Mouse (Mus musculus) midbrain, embryonic 10.5 days (tissue): ENCODE measurements around the gene Flrt3. TPM values are rescaled to one million over a fixed set of nuclear protein-coding genes. Genes with fewer than 3 reads are reported as not detected.

Experiments
- DNase-seq: peaks from one replicate; pipeline ENCODE4 v3.0.0-alpha.2; 2017; ENCODE audit warnings: low spot score
- H3K27ac ChIP-seq: fragments of 300-500 bp; sonication (generic); replicated peaks from 2 replicates; pipeline ENCODE4 v1.5.1; 2016; ENCODE audit warnings: mild to moderate bottlenecking
- H3K27me3 ChIP-seq: fragments of 300-500 bp; sonication (generic); 2 replicates; pipeline ENCODE4 v1.6.1; 2016; ENCODE audit warnings: low read depth, mild to moderate bottlenecking; ENCODE audit not compliant: poor library complexity, severe bottlenecking
- H3K36me3 ChIP-seq: fragments of 300-500 bp; sonication (generic); 2 replicates; pipeline ENCODE4 v1.6.1; 2016; ENCODE audit warnings: mild to moderate bottlenecking, moderate library complexity
- H3K4me1 ChIP-seq: fragments of 300-500 bp; sonication (generic); 2 replicates; pipeline ENCODE4 v1.6.1; 2016
- H3K4me3 ChIP-seq: fragments of 300-500 bp; sonication (generic); 2 replicates; pipeline ENCODE4 v1.5.1; 2016; ENCODE audit warnings: mild to moderate bottlenecking, moderate library complexity
- H3K9me3 ChIP-seq: fragments of 300-500 bp; sonication (generic); replicated peaks from 2 replicates; pipeline ENCODE4 v1.6.1; 2016; ENCODE audit warnings: mild to moderate bottlenecking
- WGBS: fragments of 180-500 bp; shearing (Covaris S2); methylation state at CpG from one replicate; pipeline ENCODE4 v1.1.7; 2016; 5-methylcytosine and 5-hydroxymethylcytosine counted together
- polyA plus RNA-seq: library from polyadenylated mRNA; unstranded; fragments of >200 nt; fragmentation: Nextera tagmentation; extraction: Ambion mirVana; gene quantifications from 2 replicates; pipeline ENCODE4 v1.2.1, GENCODE M21; 2016

The Flrt3 gene
- polyA plus RNA-seq, 1 experiment from 2014 or later, result 71.3 TPM

DNA sequence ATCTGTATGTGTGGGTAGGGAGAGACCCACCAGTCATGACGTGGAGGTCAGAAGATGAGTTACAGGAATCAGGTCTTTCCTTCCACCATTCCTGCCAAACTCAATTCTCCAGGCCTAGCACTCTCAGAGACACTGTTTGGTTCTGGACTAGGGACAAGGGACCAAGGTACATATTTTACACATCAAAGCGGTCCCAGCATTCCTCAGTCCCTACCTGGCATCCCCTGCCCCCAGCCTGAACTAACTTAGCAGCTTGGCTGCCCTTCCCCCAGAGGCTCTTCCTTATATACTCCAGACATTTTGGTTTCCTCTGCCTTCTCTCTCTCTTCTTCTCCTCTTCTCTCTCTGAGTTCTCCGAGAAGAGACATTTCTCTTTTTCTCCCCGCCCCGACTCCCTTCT is 2.2 kb upstream of the Flrt3 start:
- Histone ChIP-seq H3K36me3 (no peaks in the 10 kb centered on the region), H3K9me3 (no peaks in the 10 kb centered on the region), H3K4me1 (peaks cover 15% of the 10 kb centered on the region), H3K27me3 (peaks cover 20% of the 10 kb centered on the region), H3K4me3 (no peak overlapping the region), H3K27ac (no peak overlapping the region)
- DNase-seq, result no peak
- WGBS, result 86% methylated on average over 5 of the region's 5 CpGs

DNA sequence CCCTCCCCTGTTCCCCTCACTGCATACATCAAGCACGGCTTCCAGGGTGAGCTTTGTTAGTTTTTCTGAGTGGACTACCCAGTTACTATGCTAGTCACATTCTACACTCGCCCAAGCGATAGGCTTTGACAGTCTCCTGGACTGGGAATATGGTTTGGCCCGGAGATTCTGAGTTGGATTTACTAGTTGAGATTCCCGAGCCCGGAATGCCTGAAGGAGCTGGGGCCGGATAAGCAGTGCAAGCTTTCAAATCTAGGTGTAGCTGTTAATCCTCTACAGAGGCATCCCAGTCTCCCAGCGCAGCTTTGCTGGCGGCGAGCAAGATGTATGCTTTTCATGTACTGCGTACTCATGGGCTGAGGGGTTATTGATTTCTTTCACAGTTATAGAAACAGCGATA is 812 bp downstream of the Flrt3 start:
- Histone ChIP-seq H3K4me3 (peak overlapping the region; percentile 66), H3K27ac (peak overlapping the region; percentile 92), H3K36me3 (no peaks in the 10 kb centered on the region), H3K9me3 (no peaks in the 10 kb centered on the region), H3K27me3 (peaks cover 20% of the 10 kb centered on the region), H3K4me1 (peaks cover 35% of the 10 kb centered on the region)
- DNase-seq, result peak; percentile 70
- WGBS, result 0% methylated on average over 12 of the region's 12 CpGs

- Histone ChIP-seq H3K9me3 (no peaks in the 10 kb centered on the region), H3K4me3 (peak overlapping the region; percentile 66), H3K27me3 (peaks cover 17% of the 10 kb centered on the region), H3K36me3 (peaks cover 4% of the 10 kb centered on the region; the same call in 1 of the 2 replicates), H3K4me1 (peaks cover 42% of the 10 kb centered on the region), H3K27ac (peak overlapping the region; percentile 92)
- no peak for DNase-seq
- WGBS, result 16% methylated on average over 2 of the region's 2 CpGs
Measured at GRCm38 (mm10) chr2:140669786-140670185, 1.5 kb downstream of the Flrt3 start.

- H3K27ac ChIP-seq, result peak overlapping the region; percentile 92
- peaks cover 48% of the 10 kb centered on the region for H3K4me1 ChIP-seq
- WGBS, result 25% methylated on average over 2 of the region's 2 CpGs
- DNase-seq, result no peak
- peaks cover 13% of the 10 kb centered on the region for H3K27me3 ChIP-seq
- H3K4me3 ChIP-seq, result peak overlapping the region; percentile 66
- H3K36me3 ChIP-seq, result peaks cover 9% of the 10 kb centered on the region; the same call in 1 of the 2 replicates
- no peaks in the 10 kb centered on the region for H3K9me3 ChIP-seq
Measured at GRCm38 (mm10) chr2:140669081-140669480, 2.2 kb downstream of the Flrt3 start.

GRCm38 (mm10) chr2:140668311-140668710 is 3.0 kb downstream of the Flrt3 start:
- peaks cover 48% of the 10 kb centered on the region for H3K4me1 ChIP-seq
- peak overlapping the region; percentile 92 for H3K27ac ChIP-seq
- H3K27me3 ChIP-seq, result peaks cover 6% of the 10 kb centered on the region
- H3K9me3 ChIP-seq, result no peaks in the 10 kb centered on the region
- peak overlapping the region; percentile 66 for H3K4me3 ChIP-seq
- WGBS, result under 1% methylated on average over 8 of the region's 8 CpGs
- peaks cover 17% of the 10 kb centered on the region for H3K36me3 ChIP-seq
- DNase-seq, result peak; percentile 87

- H3K27ac ChIP-seq, result peak overlapping the region; percentile 92
- H3K4me1 ChIP-seq, result peaks cover 47% of the 10 kb centered on the region
Measured at GRCm38 (mm10) chr2:140667261-140668047, 3.8 kb downstream of the Flrt3 start.

DNA sequence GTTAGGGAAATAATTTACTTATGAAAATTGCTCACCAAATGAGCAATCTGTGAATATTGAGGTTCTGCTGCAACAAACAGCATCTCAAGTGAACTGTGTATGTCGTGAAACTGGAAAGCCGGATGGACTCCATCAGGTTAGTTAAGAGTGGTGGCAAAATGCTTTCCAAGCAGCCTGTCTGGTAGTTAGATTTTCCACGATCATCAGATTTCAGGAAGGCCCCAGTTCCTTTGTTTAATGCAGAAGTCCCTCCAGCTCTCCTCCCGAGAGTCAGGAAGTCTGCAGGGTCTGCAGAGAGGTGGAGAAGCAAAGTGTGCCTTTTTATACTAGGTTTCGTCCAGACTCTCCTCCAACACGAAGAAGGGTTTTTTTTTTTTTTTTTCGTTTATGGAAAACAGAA is 4.4 kb downstream of the Flrt3 start:
- Histone ChIP-seq H3K4me1 (peaks cover 45% of the 10 kb centered on the region), H3K36me3 (peaks cover 31% of the 10 kb centered on the region), H3K4me3 (peak overlapping the region; percentile 66), H3K9me3 (no peaks in the 10 kb centered on the region), H3K27me3 (no peaks in the 10 kb centered on the region), H3K27ac (peak overlapping the region; percentile 92)
- no peak for DNase-seq
- 21% methylated on average over 7 of the region's 7 CpGs for WGBS

More at GRCm38 (mm10) chr2:140667261-140668047, 3.8 kb downstream of the Flrt3 start:
- Histone ChIP-seq H3K4me3 (peak overlapping the region; percentile 66), H3K36me3 (peaks cover 25% of the 10 kb centered on the region), H3K9me3 (no peaks in the 10 kb centered on the region), H3K27me3 (no peaks in the 10 kb centered on the region)
- peak; percentile 32 for DNase-seq
- 21% methylated on average over 13 of the region's 13 CpGs for WGBS

GRCm38 (mm10) chr2:140664381-140664780 is 6.9 kb downstream of the Flrt3 start:
- H3K27me3 ChIP-seq, result no peaks in the 10 kb centered on the region
- peaks cover 45% of the 10 kb centered on the region for H3K4me1 ChIP-seq
- no peak for DNase-seq
- no peaks in the 10 kb centered on the region for H3K9me3 ChIP-seq
- no peak overlapping the region for H3K27ac ChIP-seq
- WGBS, result 91% methylated on average over 4 of the region's 4 CpGs
- H3K4me3 ChIP-seq, result no peak overlapping the region
- H3K36me3 ChIP-seq, result peaks cover 56% of the 10 kb centered on the region

GRCm38 (mm10) chr2:140662673-140663072 is 8.6 kb downstream of the Flrt3 start:
- Histone ChIP-seq H3K27me3 (no peaks in the 10 kb centered on the region), H3K4me3 (no peak overlapping the region), H3K36me3 (peaks cover 73% of the 10 kb centered on the region), H3K27ac (no peak overlapping the region), H3K4me1 (peaks cover 36% of the 10 kb centered on the region), H3K9me3 (no peaks in the 10 kb centered on the region)
- no peak for DNase-seq
- 92% methylated on average over 5 of the region's 5 CpGs for WGBS

DNA sequence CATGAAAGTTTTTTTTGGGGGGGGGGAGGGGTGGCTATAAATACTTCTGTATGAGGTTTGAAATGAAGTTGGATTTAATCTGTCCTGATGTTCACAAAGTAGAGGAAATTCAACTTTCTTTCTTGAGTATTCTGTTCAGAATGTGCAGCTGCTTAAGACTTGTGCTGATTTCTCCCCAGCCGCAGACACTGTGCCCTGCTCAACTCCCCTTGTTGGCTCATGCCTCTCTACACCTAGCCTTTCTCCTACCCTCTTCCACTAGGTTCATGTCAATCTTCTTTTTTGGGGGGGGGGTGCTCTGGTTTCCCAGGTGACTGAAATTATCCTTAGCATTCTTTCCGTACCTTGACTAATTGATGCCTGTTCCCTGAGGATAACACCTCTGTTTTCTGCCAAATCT is 17.3 kb downstream of the Flrt3 start:
- H3K36me3 ChIP-seq, result peaks cover 13% of the 10 kb centered on the region
- no peaks in the 10 kb centered on the region for H3K9me3 ChIP-seq
- H3K27me3 ChIP-seq, result peaks cover 49% of the 10 kb centered on the region
- peaks cover 28% of the 10 kb centered on the region for H3K4me1 ChIP-seq
- H3K4me3 ChIP-seq, result no peak overlapping the region
- peak overlapping the region; percentile 17; the same call in 1 of the 2 replicates for H3K27ac ChIP-seq
- DNase-seq, result no peak
- 37% methylated on average over 2 of the region's 2 CpGs for WGBS

DNA sequence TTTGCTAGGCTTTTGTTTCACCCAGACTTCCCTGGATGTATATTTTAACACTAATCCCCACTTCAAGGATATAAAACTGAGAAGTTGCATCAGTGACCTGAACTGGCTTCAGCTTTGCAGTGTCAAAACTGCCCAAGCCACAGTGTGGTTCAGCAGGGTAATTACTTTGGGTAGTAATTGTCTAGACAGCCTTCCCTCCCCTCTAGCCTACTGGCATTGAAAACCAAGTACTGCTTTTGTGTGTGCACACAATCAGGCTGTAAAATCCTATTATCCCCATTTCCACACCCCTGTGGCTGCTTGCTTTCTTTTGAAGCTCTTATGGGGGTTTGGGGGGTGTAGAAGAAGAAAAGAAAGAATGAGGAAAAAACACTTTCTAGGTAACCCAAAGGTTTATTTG is 17.8 kb downstream of the Flrt3 start:
- Histone ChIP-seq H3K36me3 (peaks cover 9% of the 10 kb centered on the region), H3K4me3 (no peak overlapping the region), H3K27ac (0 out of 2 replicates have a peak overlapping the region, but pooled peaks have one; percentile 17), H3K9me3 (no peaks in the 10 kb centered on the region), H3K27me3 (peaks cover 54% of the 10 kb centered on the region), H3K4me1 (peaks cover 31% of the 10 kb centered on the region)
- peak; percentile 44 for DNase-seq

GRCm38 (mm10) chr2:140621730-140622337 is 49.4 kb downstream of the Flrt3 start:
- no peaks in the 10 kb centered on the region for H3K36me3 ChIP-seq
- H3K27me3 ChIP-seq, result no peaks in the 10 kb centered on the region
- DNase-seq, result no peak
- H3K9me3 ChIP-seq, result no peaks in the 10 kb centered on the region
- peaks cover 11% of the 10 kb centered on the region; the same call in 1 of the 2 replicates for H3K4me1 ChIP-seq
- no peak overlapping the region for H3K4me3 ChIP-seq
- no peak overlapping the region for H3K27ac ChIP-seq
- 83% methylated on average over 2 of the region's 2 CpGs for WGBS

- WGBS, result 94% methylated on average over 2 of the region's 2 CpGs
- Histone ChIP-seq H3K4me3 (no peak overlapping the region), H3K4me1 (peaks cover 11% of the 10 kb centered on the region; the same call in 1 of the 2 replicates), H3K9me3 (no peaks in the 10 kb centered on the region), H3K27me3 (no peaks in the 10 kb centered on the region), H3K27ac (no peak overlapping the region), H3K36me3 (no peaks in the 10 kb centered on the region)
- no peak for DNase-seq
Measured at GRCm38 (mm10) chr2:140615451-140615850, 55.8 kb downstream of the Flrt3 start.
